In genomic region chr3:52268487-52268736, GRCm38 (mm10) we compare ENCODE assay signal across 8 mouse cellular contexts. TPM values are rescaled to one million over a fixed set of nuclear protein-coding genes. Genes with fewer than 3 reads are reported as not detected.
DNase-seq lines count a peak whose midpoint lies in the region; ATAC-seq and TF ChIP-seq lines count a peak whose summit lies in the region.

No protein-coding gene starts in this region.

- no peak for DNase-seq in lung, postnatal 0 days (ENCODE audit: low spot score)
- no peak for DNase-seq in lung, postnatal 36 days
- no peak for DNase-seq in forebrain, embryonic 11.5 days (ENCODE audit: low spot score)
- no peak for DNase-seq in thymus, postnatal 25 days
- DNase-seq in ovary, postnatal 36 days (ENCODE audit: low spot score) = no peak
- no peak for DNase-seq in layer of hippocampus, adult 9-11 months

- no peak for TF ChIP-seq EP300 in lung, postnatal 0 days (IDR thresholded peaks at IDR 0.05)

- no peaks in the 10 kb centered on the region for H3K9me3 ChIP-seq in lung, postnatal 0 days (ENCODE audit: low read length)
- no peaks in the 10 kb centered on the region for H3K9me3 ChIP-seq in forebrain, embryonic 11.5 days (ENCODE audit: control insufficient read depth, low read length)
- H3K9me3 ChIP-seq in intestine, postnatal 0 days (ENCODE audit: control insufficient read depth) = no peaks in the 10 kb centered on the region
- H3K9me3 ChIP-seq in neural tube, embryonic 15.5 days (replicated peaks) = no peaks in the 10 kb centered on the region

- H3K27ac ChIP-seq in lung, postnatal 0 days (ENCODE audit: low read length) = peak overlapping the region; percentile 94
- H3K27ac ChIP-seq in forebrain, embryonic 11.5 days (ENCODE audit: low read depth, low read length) = no peak overlapping the region; the same call in 1 of the 2 replicates
- peak overlapping the region; percentile 98 for H3K27ac ChIP-seq in intestine, postnatal 0 days (ENCODE audit: low read depth, low read length)
- H3K27ac ChIP-seq in neural tube, embryonic 15.5 days (replicated peaks) = peak overlapping the region; percentile 74

- H3K4me3 ChIP-seq in lung, postnatal 0 days (ENCODE audit: low read depth, low read length) = peak overlapping the region; percentile 87
- H3K4me3 ChIP-seq in forebrain, embryonic 11.5 days (ENCODE audit: low read depth, low read length) = peak overlapping the region; percentile 70
- peak overlapping the region; percentile 91 for H3K4me3 ChIP-seq in intestine, postnatal 0 days (ENCODE audit: low read depth, low read length)
- peak overlapping the region; percentile 60 for H3K4me3 ChIP-seq in neural tube, embryonic 15.5 days (replicated peaks)

- no peak for ATAC-seq in lung, postnatal 0 days
- no peak for ATAC-seq in forebrain, embryonic 11.5 days (replicated peaks; ENCODE audit: low FRiP score)
- ATAC-seq in intestine, postnatal 0 days = no peak; the same call in 1 of the 2 replicates
- no peak; the same call in 1 of the 2 replicates for ATAC-seq in neural tube, embryonic 15.5 days (ENCODE audit: low FRiP score)

- no peaks in the 10 kb centered on the region for H3K27me3 ChIP-seq in lung, postnatal 0 days (replicated peaks; ENCODE audit: insufficient read depth, low read length)
- H3K27me3 ChIP-seq in forebrain, embryonic 11.5 days (ENCODE audit: control insufficient read depth, insufficient read depth, low read length) = peaks cover 37% of the 10 kb centered on the region
- no peaks in the 10 kb centered on the region for H3K27me3 ChIP-seq in intestine, postnatal 0 days (replicated peaks; ENCODE audit: control insufficient read depth, insufficient read depth, low read length)
- peaks cover 61% of the 10 kb centered on the region for H3K27me3 ChIP-seq in neural tube, embryonic 15.5 days (replicated peaks)

- no peaks in the 10 kb centered on the region for H3K4me1 ChIP-seq in lung, postnatal 0 days (ENCODE audit: insufficient read depth, low read depth, low read length)
- no peaks in the 10 kb centered on the region; the same call in 1 of the 2 replicates for H3K4me1 ChIP-seq in forebrain, embryonic 11.5 days (replicated peaks; ENCODE audit: control insufficient read depth, insufficient read depth, low read length)
- no peaks in the 10 kb centered on the region for H3K4me1 ChIP-seq in intestine, postnatal 0 days (replicated peaks; ENCODE audit: control insufficient read depth, insufficient read depth, low read length)
- H3K4me1 ChIP-seq in neural tube, embryonic 15.5 days = peaks cover 33% of the 10 kb centered on the region

- no peaks in the 10 kb centered on the region for H3K36me3 ChIP-seq in lung, postnatal 0 days (ENCODE audit: insufficient read depth, low read length)
- no peaks in the 10 kb centered on the region for H3K36me3 ChIP-seq in forebrain, embryonic 11.5 days (ENCODE audit: control insufficient read depth, insufficient read depth, low read length)
- no peaks in the 10 kb centered on the region for H3K36me3 ChIP-seq in intestine, postnatal 0 days (ENCODE audit: control insufficient read depth, insufficient read depth)
- H3K36me3 ChIP-seq in neural tube, embryonic 15.5 days = no peaks in the 10 kb centered on the region

- peak overlapping the region; percentile 96 for H3K4me2 ChIP-seq in lung, postnatal 0 days (replicated peaks; ENCODE audit: low read depth, low read length)
- peak overlapping the region; percentile 99 for H3K4me2 ChIP-seq in forebrain, embryonic 11.5 days (ENCODE audit: low read depth, low read length, severe bottlenecking)
- H3K4me2 ChIP-seq in intestine, postnatal 0 days (replicated peaks; ENCODE audit: low read depth) = peak overlapping the region; percentile 97
- peak overlapping the region; percentile 96 for H3K4me2 ChIP-seq in neural tube, embryonic 15.5 days

- peak overlapping the region; percentile 78 for H3K9ac ChIP-seq in lung, postnatal 0 days (replicated peaks; ENCODE audit: low read depth)
- peak overlapping the region; percentile 68 for H3K9ac ChIP-seq in forebrain, embryonic 11.5 days (ENCODE audit: low read length)
- peak overlapping the region; percentile 89 for H3K9ac ChIP-seq in intestine, postnatal 0 days (ENCODE audit: low read depth, low read length)
- peak overlapping the region; percentile 48 for H3K9ac ChIP-seq in neural tube, embryonic 15.5 days (replicated peaks)

- no peak for TF ChIP-seq CTCF in lung, postnatal 0 days (IDR thresholded peaks at IDR 0.05)
- TF ChIP-seq CTCF in intestine, postnatal 0 days (IDR thresholded peaks at IDR 0.05; ENCODE audit: low read depth) = no peak

- under 1% methylated on average over 19 of the region's 40 CpGs for WGBS in lung, postnatal 0 days
- 1% methylated on average over 37 of the region's 40 CpGs for WGBS in forebrain, embryonic 11.5 days
- WGBS in intestine, postnatal 0 days = 0% methylated on average over 39 of the region's 40 CpGs
- under 1% methylated on average over 37 of the region's 40 CpGs for WGBS in neural tube, embryonic 15.5 days

RNA-seq across cellular contexts. Expression of gene Foxo1, which starts 0.3 kb away (rescaled TPM):
- polyA plus RNA-seq in lung, postnatal 0 days (2015; fragmentation: Nextera tagmentation; extraction: Ambion mirVana) = 6.8 and 7.6 TPM in 2 replicates
- 3.7 and 4.2 TPM in 2 replicates for polyA plus RNA-seq in forebrain, embryonic 11.5 days (2014; fragmentation: Nextera tagmentation; extraction: Ambion mirVana)
- 4.4 and 4.6 TPM in 2 replicates for polyA plus RNA-seq in intestine, postnatal 0 days (2015; fragmentation: Nextera tagmentation; extraction: Ambion mirVana)
- polyA plus RNA-seq in neural tube, embryonic 15.5 days (2015; fragmentation: Nextera tagmentation; extraction: Ambion mirVana) = 2.7 and 3.5 TPM in 2 replicates
